Mouse (Mus musculus) heart, embryonic 11.5 days (tissue): ENCODE measurements around the gene Lactbl1. TPM values are rescaled to one million over a fixed set of nuclear protein-coding genes. Genes with fewer than 3 reads are reported as not detected.

Experiments
- ATAC-seq: fragments of 200-750 bp; cut with Nextera tagmentation; replicated peaks from 2 replicates; pipeline ENCODE4 v1.8.0; 2017; ENCODE audit warnings: moderate library complexity; ENCODE audit not compliant: insufficient number of reproducible peaks, low FRiP score, low TSS enrichment
- H3K27ac ChIP-seq: fragments of 300-500 bp; sonication (generic); 2 replicates; pipeline ENCODE4 v1.5.1; 2014; ENCODE audit warnings: mild to moderate bottlenecking, low read depth, low read length
- H3K27me3 ChIP-seq: fragments of 300-500 bp; sonication (generic); 2 replicates; pipeline ENCODE4 v1.6.1; 2014; ENCODE audit warnings: mild to moderate bottlenecking, low read length, mixed read lengths; ENCODE audit not compliant: control insufficient read depth, insufficient read depth
- H3K36me3 ChIP-seq: fragments of 300-500 bp; sonication (generic); 2 replicates; pipeline ENCODE4 v1.6.1; 2014; ENCODE audit warnings: mild to moderate bottlenecking, low read length, moderate library complexity, mixed read lengths; ENCODE audit not compliant: control insufficient read depth, insufficient read depth
- H3K4me1 ChIP-seq: fragments of 300-500 bp; sonication (generic); 2 replicates; pipeline ENCODE4 v1.6.1; 2014; ENCODE audit warnings: low read length; ENCODE audit not compliant: control insufficient read depth, insufficient read depth
- H3K4me2 ChIP-seq: fragments of 300-500 bp; sonication (generic); 2 replicates; pipeline ENCODE4 v1.6.1; 2014; ENCODE audit warnings: mild to moderate bottlenecking, moderate library complexity
- H3K4me3 ChIP-seq: fragments of 300-500 bp; sonication (generic); 2 replicates; pipeline ENCODE4 v1.5.1; 2014; ENCODE audit warnings: low read depth, low read length
- H3K9ac ChIP-seq: fragments of 300-500 bp; sonication (generic); 2 replicates; pipeline ENCODE4 v1.6.1; 2014; ENCODE audit warnings: mild to moderate bottlenecking, low read depth, low read length, moderate library complexity
- H3K9me3 ChIP-seq: fragments of 300-500 bp; sonication (generic); replicated peaks from 2 replicates; pipeline ENCODE4 v1.6.1; 2016; ENCODE audit warnings: low read length; ENCODE audit not compliant: control insufficient read depth
- WGBS: fragments of 180-500 bp; shearing (Covaris S2); extraction: QIAGEN DNeasy Blood & Tissue Kit; methylation state at CpG from one replicate; pipeline ENCODE4 v1.1.7; 2014; ENCODE audit not compliant: insufficient replicate concordance; 5-methylcytosine and 5-hydroxymethylcytosine counted together
- polyA plus RNA-seq: library from polyadenylated mRNA; unstranded; fragments of >200 nt; fragmentation: Nextera tagmentation; extraction: Ambion mirVana; gene quantifications from 2 replicates; pipeline ENCODE4 v1.2.1, GENCODE M21; 2014

Gene Lactbl1
- polyA plus RNA-seq = not detected in 2 replicates

GRCm38 (mm10) chr4:136622388-136622787, at the start of gene Lactbl1:
TSS of gene Lactbl1 (plus strand) at chr4:136622621.
- H3K27me3 ChIP-seq = peaks cover 9% of the 10 kb centered on the region; the same call in 1 of the 2 replicates
- no peak within 1 kb of the TSS for H3K27ac ChIP-seq
- H3K9me3 ChIP-seq = no peaks in the 10 kb centered on the region
- H3K4me3 ChIP-seq = no peak within 1 kb of the TSS
- ATAC-seq = no peak
- H3K36me3 ChIP-seq = no peaks in the 10 kb centered on the region
- no peak within 1 kb of the TSS for H3K4me2 ChIP-seq
- no peak within 1 kb of the TSS for H3K9ac ChIP-seq
- 44% methylated on average over 6 of the region's 6 CpGs for WGBS
- no peaks in the 10 kb centered on the region for H3K4me1 ChIP-seq

GRCm38 (mm10) chr4:136581885-136582284, 40.5 kb upstream of the Lactbl1 start:
- Histone ChIP-seq H3K36me3 (no peaks in the 10 kb centered on the region), H3K4me2 (no peak overlapping the region), H3K9me3 (no peaks in the 10 kb centered on the region), H3K27me3 (no peaks in the 10 kb centered on the region), H3K27ac (no peak overlapping the region), H3K4me1 (peaks cover 14% of the 10 kb centered on the region), H3K9ac (no peak overlapping the region), H3K4me3 (no peak overlapping the region)
- ATAC-seq = no peak
- 91% methylated on average over 3 of the region's 3 CpGs for WGBS

- 85% methylated on average over 4 of the region's 4 CpGs for WGBS
- no peaks in the 10 kb centered on the region for H3K27me3 ChIP-seq
- no peak overlapping the region for H3K9ac ChIP-seq
Measured at GRCm38 (mm10) chr4:136587221-136587827, 35.1 kb upstream of the Lactbl1 start.

GRCm38 (mm10) chr4:136588003-136588402, 34.4 kb upstream of the Lactbl1 start:
- no peaks in the 10 kb centered on the region for H3K27me3 ChIP-seq
- H3K27ac ChIP-seq = no peak overlapping the region
- H3K4me1 ChIP-seq = peaks cover 13% of the 10 kb centered on the region
- H3K9ac ChIP-seq = no peak overlapping the region
- 0 out of 2 replicates have a peak, but pooled peaks cover 5% of the 10 kb centered on the region for H3K36me3 ChIP-seq
- no peak overlapping the region for H3K4me2 ChIP-seq
- no peak overlapping the region for H3K4me3 ChIP-seq
- WGBS = 54% methylated on average over 4 of the region's 4 CpGs
- H3K9me3 ChIP-seq = no peaks in the 10 kb centered on the region
- no peak for ATAC-seq

More at GRCm38 (mm10) chr4:136587221-136587827, 35.1 kb upstream of the Lactbl1 start:
- no peak for ATAC-seq
- Histone ChIP-seq H3K4me1 (peaks cover 10% of the 10 kb centered on the region), H3K9me3 (no peaks in the 10 kb centered on the region), H3K36me3 (0 out of 2 replicates have a peak, but pooled peaks cover 3% of the 10 kb centered on the region), H3K27ac (no peak overlapping the region), H3K4me2 (no peak overlapping the region), H3K4me3 (no peak overlapping the region)

- no peak overlapping the region for H3K9ac ChIP-seq
- 0 out of 2 replicates have a peak, but pooled peaks cover 5% of the 10 kb centered on the region for H3K36me3 ChIP-seq
- H3K4me2 ChIP-seq = no peak overlapping the region
- 55% methylated on average over 4 of the region's 4 CpGs for WGBS
- no peaks in the 10 kb centered on the region for H3K9me3 ChIP-seq
- H3K27me3 ChIP-seq = no peaks in the 10 kb centered on the region
- no peak overlapping the region for H3K27ac ChIP-seq
- peaks cover 9% of the 10 kb centered on the region for H3K4me1 ChIP-seq
- no peak overlapping the region for H3K4me3 ChIP-seq
- ATAC-seq = no peak
Measured at GRCm38 (mm10) chr4:136592111-136592510, 30.3 kb upstream of the Lactbl1 start.

GRCm38 (mm10) chr4:136594006-136594405, 28.4 kb upstream of the Lactbl1 start:
- 0 out of 2 replicates have a peak, but pooled peaks cover 7% of the 10 kb centered on the region for H3K4me1 ChIP-seq
- WGBS = 77% methylated on average over 2 of the region's 2 CpGs

GRCm38 (mm10) chr4:136595221-136595620, 27.2 kb upstream of the Lactbl1 start:
- Histone ChIP-seq H3K27me3 (no peaks in the 10 kb centered on the region), H3K4me1 (0 out of 2 replicates have a peak, but pooled peaks cover 7% of the 10 kb centered on the region), H3K36me3 (0 out of 2 replicates have a peak, but pooled peaks cover 4% of the 10 kb centered on the region), H3K9ac (no peak overlapping the region), H3K27ac (no peak overlapping the region), H3K4me2 (no peak overlapping the region), H3K4me3 (no peak overlapping the region), H3K9me3 (no peaks in the 10 kb centered on the region)
- WGBS = 85% methylated on average over 6 of the region's 6 CpGs
- no peak for ATAC-seq

More at GRCm38 (mm10) chr4:136594006-136594405, 28.4 kb upstream of the Lactbl1 start:
- H3K27me3 ChIP-seq = no peaks in the 10 kb centered on the region
- no peak overlapping the region for H3K9ac ChIP-seq
- no peaks in the 10 kb centered on the region for H3K9me3 ChIP-seq
- no peak overlapping the region for H3K27ac ChIP-seq
- ATAC-seq = no peak
- no peak overlapping the region for H3K4me3 ChIP-seq
- 0 out of 2 replicates have a peak, but pooled peaks cover 5% of the 10 kb centered on the region for H3K36me3 ChIP-seq
- H3K4me2 ChIP-seq = no peak overlapping the region

- 83% methylated on average over 7 of the region's 7 CpGs for WGBS
Measured at GRCm38 (mm10) chr4:136598268-136598876, 24.0 kb upstream of the Lactbl1 start.

More at GRCm38 (mm10) chr4:136598268-136598876, 24.0 kb upstream of the Lactbl1 start:
- Histone ChIP-seq H3K36me3 (no peaks in the 10 kb centered on the region), H3K9me3 (no peaks in the 10 kb centered on the region), H3K4me2 (no peak overlapping the region), H3K4me3 (no peak overlapping the region), H3K4me1 (peaks cover 14% of the 10 kb centered on the region), H3K27me3 (no peaks in the 10 kb centered on the region), H3K27ac (no peak overlapping the region), H3K9ac (no peak overlapping the region)
- ATAC-seq = no peak
